Mouse (Mus musculus) hindbrain, embryonic 10.5 days (tissue): ENCODE data around the gene Chrm4. TPM values are rescaled to one million over a fixed set of nuclear protein-coding genes. Genes with fewer than 3 reads are reported as not detected.

Source experiments
- DNase-seq: peaks from one replicate; pipeline ENCODE4 v3.0.0-alpha.2; 2017; ENCODE audit warnings: low spot score
- H3K27ac ChIP-seq: fragments of 300-500 bp; sonication (generic); 2 replicates; pipeline ENCODE4 v1.5.1; 2016; ENCODE audit warnings: mild to moderate bottlenecking, moderate library complexity
- H3K27me3 ChIP-seq: fragments of 300-500 bp; sonication (generic); 2 replicates; pipeline ENCODE4 v1.6.1; 2016; ENCODE audit warnings: mild to moderate bottlenecking; ENCODE audit not compliant: poor library complexity, insufficient read depth, severe bottlenecking
- H3K36me3 ChIP-seq: fragments of 300-500 bp; sonication (generic); 2 replicates; pipeline ENCODE4 v1.6.1; 2016; ENCODE audit warnings: mild to moderate bottlenecking, moderate library complexity
- H3K4me1 ChIP-seq: fragments of 300-500 bp; sonication (generic); replicated peaks from 2 replicates; pipeline ENCODE4 v1.6.1; 2016; ENCODE audit warnings: mild to moderate bottlenecking
- H3K4me3 ChIP-seq: fragments of 300-500 bp; sonication (generic); 2 replicates; pipeline ENCODE4 v1.5.1; 2016; ENCODE audit warnings: mild to moderate bottlenecking, moderate library complexity
- H3K9me3 ChIP-seq: fragments of 300-500 bp; sonication (generic); 2 replicates; pipeline ENCODE4 v1.6.1; 2016; ENCODE audit warnings: mild to moderate bottlenecking, moderate library complexity
- WGBS: fragments of 180-500 bp; shearing (Covaris S2); methylation state at CpG from one replicate; pipeline ENCODE4 v1.1.7; 2016; 5-methylcytosine and 5-hydroxymethylcytosine counted together
- polyA plus RNA-seq: library from polyadenylated mRNA; unstranded; fragments of >200 nt; fragmentation: Nextera tagmentation; extraction: Ambion mirVana; gene quantifications from 2 replicates; pipeline ENCODE4 v1.2.1, GENCODE M21; 2016

The Chrm4 gene
- polyA plus RNA-seq, 1 experiment from 2014 or later = 0.48 TPM

- H3K36me3 ChIP-seq = peaks cover 3% of the 10 kb centered on the region
- H3K4me3 ChIP-seq = peak overlapping the region; percentile 37
- DNase-seq = no peak
- peak overlapping the region; percentile 85 for H3K27ac ChIP-seq
- H3K27me3 ChIP-seq = no peaks in the 10 kb centered on the region
- peaks cover 73% of the 10 kb centered on the region for H3K4me1 ChIP-seq
- WGBS = 22% methylated on average over 15 of the region's 15 CpGs
- H3K9me3 ChIP-seq = no peaks in the 10 kb centered on the region
These were observed 23.4 kb downstream of the Chrm4 start for GRCm38 (mm10) chr2:91950275-91951085.

- 0 out of 2 replicates have a peak, but pooled peaks cover 3% of the 10 kb centered on the region for H3K36me3 ChIP-seq
- H3K9me3 ChIP-seq = no peaks in the 10 kb centered on the region
- no peak overlapping the region for H3K4me3 ChIP-seq
- peak overlapping the region; percentile 5 for H3K27ac ChIP-seq
- 12% methylated on average over 5 of the region's 5 CpGs for WGBS
- DNase-seq = no peak
- H3K4me1 ChIP-seq = peaks cover 58% of the 10 kb centered on the region
- no peaks in the 10 kb centered on the region for H3K27me3 ChIP-seq
These were observed 26.8 kb downstream of the Chrm4 start for GRCm38 (mm10) chr2:91953825-91954224.

- Histone ChIP-seq H3K36me3 (peaks cover 8% of the 10 kb centered on the region; the same call in 1 of the 2 replicates), H3K9me3 (no peaks in the 10 kb centered on the region), H3K27me3 (no peaks in the 10 kb centered on the region), H3K4me3 (no peak overlapping the region), H3K4me1 (peaks cover 58% of the 10 kb centered on the region), H3K27ac (peak overlapping the region; percentile 45; the same call in 1 of the 2 replicates)
- DNase-seq = no peak
- 81% methylated on average over 4 of the region's 4 CpGs for WGBS
These were observed 28.1 kb downstream of the Chrm4 start for GRCm38 (mm10) chr2:91955121-91955591.

DNA sequence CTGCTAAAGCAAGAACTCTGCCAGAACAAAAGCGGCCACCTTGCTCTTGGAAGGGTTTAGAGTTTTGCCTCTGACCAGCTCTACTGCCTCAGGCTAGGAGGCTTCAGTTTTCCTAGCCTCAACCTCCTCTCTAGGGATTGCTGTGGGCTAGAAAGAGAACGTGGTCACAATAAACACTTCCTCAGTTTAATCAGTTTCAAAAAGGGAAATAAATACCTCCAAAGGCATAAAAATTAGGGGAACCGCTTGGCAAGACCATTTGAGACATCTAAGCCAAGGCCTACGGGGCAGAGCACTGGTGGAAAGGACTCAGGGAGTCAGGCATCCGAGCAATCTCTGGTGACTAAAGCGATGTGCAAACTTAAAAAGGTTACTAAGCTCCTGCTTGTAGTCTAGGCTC lies 28.8 kb downstream of the Chrm4 start:
- no peaks in the 10 kb centered on the region for H3K9me3 ChIP-seq
- H3K4me1 ChIP-seq = peaks cover 58% of the 10 kb centered on the region
- H3K36me3 ChIP-seq = peaks cover 14% of the 10 kb centered on the region; the same call in 1 of the 2 replicates
- 87% methylated on average over 6 of the region's 6 CpGs for WGBS
- H3K27ac ChIP-seq = no peak overlapping the region
- no peak overlapping the region for H3K4me3 ChIP-seq
- no peak for DNase-seq
- no peaks in the 10 kb centered on the region for H3K27me3 ChIP-seq

GRCm38 (mm10) chr2:91957096-91957495 lies 30.0 kb downstream of the Chrm4 start:
- H3K27me3 ChIP-seq = no peaks in the 10 kb centered on the region
- H3K27ac ChIP-seq = peak overlapping the region; percentile 53; the same call in 1 of the 2 replicates
- 75% methylated on average over 4 of the region's 4 CpGs for WGBS
- no peak overlapping the region for H3K4me3 ChIP-seq
- H3K36me3 ChIP-seq = peaks cover 14% of the 10 kb centered on the region; the same call in 1 of the 2 replicates
- no peak for DNase-seq
- H3K9me3 ChIP-seq = no peaks in the 10 kb centered on the region
- H3K4me1 ChIP-seq = peaks cover 66% of the 10 kb centered on the region

DNA sequence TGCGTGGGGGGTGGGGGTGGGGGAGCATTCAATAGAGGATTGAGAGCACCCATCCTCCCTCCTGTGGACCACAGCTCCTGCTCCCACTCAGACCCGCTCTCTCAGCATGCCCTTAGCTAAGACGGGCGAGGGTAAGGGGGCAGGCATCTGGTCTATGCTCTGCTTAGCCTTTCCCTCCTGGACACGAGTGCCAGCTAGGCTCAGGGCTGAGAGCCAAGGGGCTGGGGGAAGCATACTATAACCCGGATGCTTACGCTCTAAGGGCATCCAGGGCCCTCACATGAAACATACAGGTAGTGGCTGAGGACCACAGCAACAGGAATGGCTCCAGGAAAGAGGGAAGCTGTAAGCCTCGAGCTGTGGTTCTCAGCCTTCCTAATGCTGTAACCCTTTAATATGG lies 31.0 kb downstream of the Chrm4 start:
- Histone ChIP-seq H3K4me3 (no peak overlapping the region), H3K9me3 (no peaks in the 10 kb centered on the region), H3K36me3 (peaks cover 14% of the 10 kb centered on the region; the same call in 1 of the 2 replicates), H3K4me1 (peaks cover 76% of the 10 kb centered on the region), H3K27ac (no peak overlapping the region), H3K27me3 (no peaks in the 10 kb centered on the region)
- 91% methylated on average over 8 of the region's 8 CpGs for WGBS
- DNase-seq = no peak

- peak; percentile 49 for DNase-seq
- Histone ChIP-seq H3K27ac (no peak overlapping the region), H3K4me1 (peaks cover 76% of the 10 kb centered on the region), H3K27me3 (no peaks in the 10 kb centered on the region), H3K4me3 (no peak overlapping the region), H3K36me3 (peaks cover 14% of the 10 kb centered on the region; the same call in 1 of the 2 replicates), H3K9me3 (no peaks in the 10 kb centered on the region)
- WGBS = 52% methylated on average over 10 of the region's 10 CpGs
These were observed 31.8 kb downstream of the Chrm4 start for GRCm38 (mm10) chr2:91958701-91959457.

GRCm38 (mm10) chr2:91959544-91960410 lies 32.7 kb downstream of the Chrm4 start:
- peaks cover 14% of the 10 kb centered on the region; the same call in 1 of the 2 replicates for H3K36me3 ChIP-seq
- H3K27me3 ChIP-seq = peaks cover 8% of the 10 kb centered on the region
- no peaks in the 10 kb centered on the region for H3K9me3 ChIP-seq
- peaks cover 70% of the 10 kb centered on the region for H3K4me1 ChIP-seq
- H3K4me3 ChIP-seq = no peak overlapping the region
- DNase-seq = no peak
- no peak overlapping the region for H3K27ac ChIP-seq
- 80% methylated on average over 11 of the region's 11 CpGs for WGBS

DNA sequence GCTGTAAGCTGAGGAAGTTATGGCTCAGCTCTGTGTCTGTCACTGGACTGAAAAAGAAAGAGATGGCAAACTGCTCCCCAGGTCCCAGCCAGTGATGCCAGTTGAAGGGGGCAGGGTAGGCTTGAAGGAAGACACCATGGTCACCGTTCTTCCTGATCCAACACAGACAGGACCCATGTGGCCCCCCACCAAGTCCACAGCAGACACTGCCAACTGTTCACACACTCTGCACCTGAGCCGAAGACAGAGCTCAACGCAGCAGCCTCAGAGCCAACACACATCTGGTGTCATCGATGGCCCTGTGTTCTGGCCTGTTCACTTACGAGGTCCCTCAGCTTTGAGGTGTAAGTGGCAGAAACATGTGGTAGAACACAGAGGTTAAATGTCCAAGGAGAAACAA lies 33.4 kb downstream of the Chrm4 start:
- Histone ChIP-seq H3K9me3 (no peaks in the 10 kb centered on the region), H3K4me3 (no peak overlapping the region), H3K36me3 (peaks cover 14% of the 10 kb centered on the region; the same call in 1 of the 2 replicates), H3K27me3 (peaks cover 15% of the 10 kb centered on the region), H3K27ac (no peak overlapping the region), H3K4me1 (peaks cover 67% of the 10 kb centered on the region)
- 96% methylated on average over 5 of the region's 5 CpGs for WGBS
- no peak for DNase-seq

DNA sequence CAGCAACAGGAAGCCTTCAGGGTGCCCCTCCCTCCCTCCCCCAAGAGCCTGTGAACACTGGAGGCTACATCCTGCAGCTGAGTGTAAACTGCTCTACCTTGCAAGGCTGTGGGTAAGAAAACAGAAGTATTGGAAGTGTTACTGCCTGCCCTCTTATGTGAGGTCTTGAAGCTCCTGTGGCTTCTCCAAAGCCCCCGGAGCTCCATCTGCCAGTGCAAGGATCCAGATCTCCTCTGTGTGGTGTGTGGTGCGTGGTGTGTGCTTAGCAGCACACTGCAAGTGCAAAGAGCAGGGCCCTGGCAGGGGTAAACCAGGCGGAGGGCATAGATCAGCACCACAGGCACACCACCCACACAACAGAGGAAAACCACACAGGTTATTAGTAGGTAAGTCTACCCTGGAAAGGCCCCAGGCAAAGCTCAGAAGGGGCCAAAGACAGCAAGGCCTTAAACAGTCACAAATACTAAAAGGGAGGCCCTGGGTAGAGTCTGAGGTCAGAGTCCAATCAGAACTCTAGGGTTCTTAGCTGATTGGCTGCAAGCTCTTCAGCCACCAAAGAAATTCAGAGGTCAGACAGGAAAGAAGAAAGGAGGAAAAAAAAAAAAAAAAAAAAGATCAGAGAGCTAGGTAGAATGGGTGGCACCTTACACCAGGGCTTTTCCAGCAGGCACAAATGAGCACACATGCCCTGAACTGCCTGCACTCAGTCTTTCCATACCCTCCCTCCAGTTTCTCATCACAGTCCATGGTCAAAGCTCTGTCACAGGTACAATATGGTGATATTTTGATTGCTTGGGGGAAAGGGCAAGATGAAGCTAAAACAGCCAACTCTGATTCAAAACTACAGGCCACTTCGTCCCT lies 35.1 kb downstream of the Chrm4 start:
- Histone ChIP-seq H3K27ac (no peak overlapping the region), H3K4me1 (peaks cover 66% of the 10 kb centered on the region), H3K36me3 (peaks cover 12% of the 10 kb centered on the region; the same call in 1 of the 2 replicates)

DNA sequence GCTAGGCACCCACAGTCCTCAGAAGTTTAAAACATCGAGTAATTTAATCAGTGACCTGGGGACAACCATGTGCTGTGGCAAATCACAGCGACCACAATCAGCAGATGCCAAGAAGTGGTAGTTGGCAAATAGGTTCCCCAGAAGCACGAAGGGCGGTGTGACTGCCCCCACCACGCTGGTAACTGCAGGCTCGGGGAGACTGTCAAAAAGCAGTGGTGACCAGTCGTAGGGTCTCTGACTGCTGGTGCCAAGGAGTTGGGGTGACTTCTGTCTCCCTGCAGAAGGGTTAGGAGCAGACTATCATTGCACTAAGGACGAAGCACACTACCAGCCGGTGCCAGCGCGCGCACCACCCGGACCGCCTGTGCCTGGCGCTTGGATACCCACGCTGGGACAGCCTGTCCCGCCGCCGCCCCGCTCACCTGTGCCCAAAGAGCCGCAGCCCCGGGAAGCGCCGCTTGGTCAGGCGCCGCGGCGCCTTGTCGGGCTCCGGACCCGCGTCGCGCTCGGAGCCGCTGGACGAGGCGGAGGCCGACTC lies 35.9 kb downstream of the Chrm4 start:
- Histone ChIP-seq H3K4me1 (peaks cover 62% of the 10 kb centered on the region), H3K27ac (peak overlapping the region; percentile 93), H3K36me3 (peaks cover 12% of the 10 kb centered on the region; the same call in 1 of the 2 replicates), H3K4me3 (peak overlapping the region; percentile 87), H3K27me3 (peaks cover 29% of the 10 kb centered on the region), H3K9me3 (no peaks in the 10 kb centered on the region)
- DNase-seq = no peak
- WGBS = under 1% methylated on average over 39 of the region's 39 CpGs

More for the DNA sequence above, 35.1 kb downstream of the Chrm4 start:
- Histone ChIP-seq H3K4me3 (peak overlapping the region; percentile 87), H3K27me3 (peaks cover 29% of the 10 kb centered on the region), H3K9me3 (no peaks in the 10 kb centered on the region)
- DNase-seq = no peak
- 61% methylated on average over 4 of the region's 4 CpGs for WGBS
